Mouse (Mus musculus): ENCODE results near the gene Gm20388.

DNA sequence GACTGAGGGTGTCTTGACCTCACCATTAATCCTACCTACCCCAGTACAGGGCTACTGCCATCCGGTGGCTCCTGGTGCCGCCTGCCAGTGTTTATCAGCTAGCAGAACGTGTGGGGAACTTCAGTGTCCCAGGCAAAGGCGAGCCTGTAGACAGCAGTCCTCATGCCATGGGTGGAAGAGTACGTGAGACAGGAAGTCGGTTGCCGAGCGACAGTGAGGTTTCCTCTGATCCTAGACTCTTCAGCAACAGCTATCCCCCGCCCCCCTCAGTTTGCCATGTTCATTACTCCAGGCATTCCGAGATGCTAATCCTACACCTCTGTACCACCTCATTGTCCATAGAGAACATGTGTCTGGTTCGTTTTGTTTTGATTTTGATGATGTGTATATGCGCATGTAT lies 4349.7 kb downstream of the Gm20388 start:
- TF ChIP-seq CTCF (IDR thresholded peaks at IDR 0.05; ENCODE audit: borderline replicate concordance, insufficient read depth, low read depth, low read length) = no peak
- TF ChIP-seq POLR2A (IDR thresholded peaks at IDR 0.05; ENCODE audit: borderline replicate concordance, insufficient read depth, low read length) = no peak
